1 mouse cellular context compared by ENCODE assay signal in the genomic region with DNA sequence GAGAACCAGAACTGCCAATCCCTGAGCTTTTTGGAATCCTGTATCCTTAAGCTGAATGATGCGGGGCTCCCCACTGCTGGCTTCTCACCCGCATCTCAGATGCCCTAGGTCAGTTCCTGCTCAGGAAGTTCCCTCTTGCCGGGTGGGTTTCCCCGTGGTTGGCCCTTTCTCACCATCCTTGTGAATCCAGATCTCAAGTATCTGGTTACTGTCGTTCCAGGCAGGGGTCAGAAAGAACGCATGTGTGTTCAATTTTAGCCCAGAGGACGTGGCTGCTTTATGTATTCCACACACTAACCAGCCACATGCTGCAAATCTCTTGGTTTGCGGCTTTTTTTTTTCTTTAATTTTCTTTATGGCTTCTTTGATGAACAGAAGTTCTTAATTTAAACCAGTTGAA.
TF ChIP-seq lines count a peak whose summit lies in the region.

No protein-coding gene starts in this region.

TF ChIP-seq in CH12.LX, 34 proteins besides CTCF, POLR2A, EP300 and RAD21:
- TF ChIP-seq CHD1 (IDR thresholded peaks at IDR 0.05; ENCODE audit: low read depth, low read length) (no peak), JUND (conservative IDR thresholded peaks at IDR 0.05; ENCODE audit: low read depth, low read length) (no peak)
TF ChIP-seq in CH12.LX: peak in this region for 0.
